Mouse (Mus musculus): ENCODE measurements around the gene Ctcfl.

Ctcfl gene

GRCm38 (mm10) chr2:173083712-173084475 is 35.4 kb downstream of the Ctcfl start:
- no peak for ATAC-seq (ENCODE audit: low TSS enrichment)

DNA sequence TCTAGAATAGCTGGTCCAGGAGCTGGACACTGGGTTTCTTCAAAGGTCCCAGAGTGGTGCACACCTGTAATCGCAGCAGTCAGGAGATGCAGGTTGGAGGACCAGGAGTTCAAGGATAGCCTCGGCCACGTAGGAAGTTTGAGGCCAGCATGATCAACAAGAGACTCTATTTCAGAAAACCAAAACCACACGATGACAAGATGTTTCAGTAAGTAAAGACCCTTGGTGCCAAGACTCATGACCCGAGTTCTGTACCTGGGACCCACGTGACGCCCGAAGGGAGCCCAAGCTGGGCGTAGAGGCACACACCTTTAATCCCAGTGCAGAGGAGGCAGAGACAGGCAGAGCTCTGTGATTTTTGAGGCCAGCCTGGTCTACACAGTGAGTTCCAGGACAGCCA is 36.2 kb downstream of the Ctcfl start:
- ATAC-seq (ENCODE audit: low TSS enrichment), result no peak

- ATAC-seq (ENCODE audit: low TSS enrichment), result no peak
Observed at GRCm38 (mm10) chr2:173082706-173083105, 36.6 kb downstream of the Ctcfl start.

- peak; percentile 91 for ATAC-seq (ENCODE audit: low TSS enrichment)
Observed at GRCm38 (mm10) chr2:173080785-173081241, 38.5 kb downstream of the Ctcfl start.

DNA sequence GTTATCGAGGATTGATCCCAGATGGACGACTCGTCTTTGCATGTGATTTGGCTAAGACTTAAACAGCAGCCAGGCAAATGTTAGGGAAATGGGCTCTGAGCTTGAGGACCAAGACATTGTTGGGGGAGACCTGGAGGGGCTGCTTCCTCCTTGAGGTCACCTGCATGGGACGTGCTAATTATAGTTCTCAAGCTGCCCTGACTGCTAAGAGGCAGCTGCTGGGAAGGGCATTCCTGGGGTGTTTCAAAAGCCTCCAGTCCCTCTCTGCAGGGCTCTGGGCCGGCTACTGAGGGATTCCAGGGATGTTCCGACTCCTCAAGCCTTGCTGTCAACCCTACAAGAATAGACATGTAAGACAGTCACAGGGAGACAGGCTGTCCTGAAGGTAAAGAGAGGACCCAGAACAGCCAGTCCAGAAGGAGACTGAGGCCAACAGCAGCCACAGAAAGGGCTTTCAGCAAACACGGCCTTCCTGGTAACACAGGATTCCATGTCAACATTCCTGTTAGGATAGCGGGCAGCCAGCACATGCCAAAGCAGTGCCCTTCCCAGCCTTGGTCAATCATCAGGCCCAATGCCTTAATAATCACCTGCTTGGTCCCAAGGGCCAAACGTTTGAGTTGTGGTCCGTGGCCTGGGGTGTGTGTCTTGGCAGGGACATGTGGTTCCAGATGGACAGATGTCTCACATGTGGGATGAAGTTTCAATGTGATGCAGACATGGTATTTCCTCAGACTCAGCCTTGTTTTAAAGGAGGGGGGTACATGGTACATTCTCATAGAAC is 39.4 kb downstream of the Ctcfl start:
- ATAC-seq (ENCODE audit: low TSS enrichment), result no peak

DNA sequence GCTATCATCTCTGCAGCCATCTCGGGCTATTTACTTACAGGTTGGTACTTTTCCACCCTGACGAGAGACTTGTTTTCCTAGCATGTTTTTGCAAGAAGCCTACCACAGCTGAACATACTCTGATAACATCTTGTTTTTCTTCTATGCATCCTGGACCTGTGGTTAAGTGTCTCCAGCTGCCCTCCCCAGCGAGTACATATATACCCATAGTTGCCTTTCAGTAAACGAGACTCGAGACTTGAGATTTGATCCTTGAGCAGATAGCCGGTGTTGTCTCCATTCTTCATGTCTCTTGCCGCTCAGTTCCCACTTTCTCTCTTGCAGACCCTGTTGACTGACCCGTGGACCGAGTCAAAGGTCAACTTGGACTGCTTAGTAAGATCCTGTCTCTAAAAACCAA is 42.4 kb downstream of the Ctcfl start:
- no peak for ATAC-seq (ENCODE audit: low TSS enrichment)

- ATAC-seq (ENCODE audit: low TSS enrichment), result no peak
Observed at GRCm38 (mm10) chr2:173073666-173074065, 45.7 kb downstream of the Ctcfl start.

DNA sequence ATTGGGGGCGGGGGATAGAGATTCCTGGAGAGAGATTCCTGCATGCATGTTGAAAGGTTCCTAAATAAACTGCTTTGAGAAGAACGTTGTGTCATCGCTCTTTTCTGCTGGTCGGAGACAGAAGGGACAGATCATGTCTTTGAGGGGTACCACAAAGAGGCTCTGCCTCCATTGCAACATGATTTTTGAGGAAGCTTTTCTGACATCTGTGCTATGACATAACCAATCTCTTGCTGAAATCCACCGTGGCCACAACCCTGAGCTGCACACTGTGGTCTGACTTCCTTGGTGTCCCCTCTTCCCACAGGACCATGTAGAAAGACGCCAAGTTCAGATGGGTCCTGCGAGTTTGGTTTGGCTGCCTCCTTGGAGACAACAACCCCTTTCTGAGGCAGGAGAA is 46.4 kb downstream of the Ctcfl start:
- no peak for ATAC-seq (ENCODE audit: low TSS enrichment)

- no peak for ATAC-seq (ENCODE audit: low TSS enrichment)
Observed at GRCm38 (mm10) chr2:173064864-173065263, 54.5 kb downstream of the Ctcfl start.

- no peak for ATAC-seq (ENCODE audit: low TSS enrichment)
Observed at GRCm38 (mm10) chr2:173063219-173063618, 56.1 kb downstream of the Ctcfl start.

- ATAC-seq (ENCODE audit: low TSS enrichment), result no peak
Observed at GRCm38 (mm10) chr2:173061443-173062351, 57.6 kb downstream of the Ctcfl start.

- ATAC-seq (ENCODE audit: low TSS enrichment), result no peak
Observed at GRCm38 (mm10) chr2:173060450-173060849, 58.9 kb downstream of the Ctcfl start.

DNA sequence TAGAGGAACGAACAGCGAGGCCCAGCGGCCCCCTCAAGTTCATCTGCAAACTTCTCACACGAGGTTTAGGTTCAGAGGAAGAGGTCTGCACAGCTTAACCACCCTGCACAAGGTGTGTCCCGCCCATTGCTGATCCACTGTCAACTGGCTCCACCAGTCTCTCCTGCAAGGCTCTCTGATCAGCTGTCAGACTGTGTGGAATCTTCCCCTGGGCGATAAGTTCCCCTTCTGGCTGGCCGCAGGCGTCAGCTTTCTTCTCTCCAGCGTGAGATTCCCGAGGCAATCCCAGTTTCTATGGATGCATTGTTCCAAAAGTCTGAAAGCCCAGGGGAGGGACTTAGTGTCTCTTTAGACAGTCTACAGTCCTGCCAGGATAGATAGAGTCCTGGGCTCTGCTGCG is 61.1 kb downstream of the Ctcfl start:
- no peak for ATAC-seq (ENCODE audit: low TSS enrichment)

- 0 out of 2 replicates have a peak, but pooled peaks have one; percentile 52 for ATAC-seq (ENCODE audit: low TSS enrichment)
Observed at GRCm38 (mm10) chr2:173057623-173058022, 61.7 kb downstream of the Ctcfl start.

DNA sequence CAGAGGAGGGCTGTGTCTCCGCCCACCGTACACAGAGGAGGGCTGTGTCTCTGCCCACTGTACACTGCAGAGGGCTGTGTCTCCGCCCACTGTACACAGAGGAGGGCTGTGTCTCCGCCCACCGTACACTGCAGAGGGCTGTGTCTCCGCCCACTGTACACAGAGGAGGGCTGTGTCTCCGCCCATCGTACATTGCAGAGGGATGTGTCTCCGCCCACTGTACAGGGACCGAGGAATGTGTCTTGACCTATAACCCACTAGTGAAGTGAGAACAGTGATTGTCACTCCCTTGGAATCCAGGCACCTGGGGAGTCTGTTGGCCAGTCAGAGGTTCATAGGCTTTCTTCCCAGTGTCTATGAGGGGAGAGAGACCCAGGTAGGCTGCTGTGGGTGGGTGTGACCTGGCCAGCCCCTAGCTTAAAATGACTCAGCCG is 62.4 kb downstream of the Ctcfl start:
- no peak for ATAC-seq (ENCODE audit: low TSS enrichment)

- ATAC-seq (ENCODE audit: low TSS enrichment), result no peak
Observed at GRCm38 (mm10) chr2:173056303-173056881, 62.9 kb downstream of the Ctcfl start.

DNA sequence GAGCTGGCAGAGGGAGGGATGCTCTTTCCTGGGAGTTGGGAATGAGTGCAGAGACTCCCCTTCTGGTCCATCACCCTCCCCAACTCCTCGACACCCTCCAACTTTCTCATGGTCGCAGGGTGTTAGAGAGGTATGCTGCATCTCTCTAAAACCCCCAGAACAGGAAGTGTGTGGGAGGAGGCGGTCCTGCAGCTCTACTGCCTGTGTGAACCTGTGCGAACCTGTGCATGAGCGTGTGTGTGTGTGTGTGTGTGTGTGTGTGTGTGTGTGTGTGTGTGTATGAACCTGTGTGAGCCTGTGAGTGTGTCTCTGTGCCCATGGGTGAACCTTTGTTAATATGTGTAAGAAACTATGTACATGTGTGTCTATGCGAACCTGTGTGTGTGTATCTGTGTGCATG is 65.5 kb downstream of the Ctcfl start:
- no peak for ATAC-seq (ENCODE audit: low TSS enrichment)

GRCm38 (mm10) chr2:173052881-173053280 is 66.4 kb downstream of the Ctcfl start:
- no peak for ATAC-seq (ENCODE audit: low TSS enrichment)

GRCm38 (mm10) chr2:173050604-173051382 is 68.5 kb downstream of the Ctcfl start:
- ATAC-seq (ENCODE audit: low TSS enrichment), result no peak

DNA sequence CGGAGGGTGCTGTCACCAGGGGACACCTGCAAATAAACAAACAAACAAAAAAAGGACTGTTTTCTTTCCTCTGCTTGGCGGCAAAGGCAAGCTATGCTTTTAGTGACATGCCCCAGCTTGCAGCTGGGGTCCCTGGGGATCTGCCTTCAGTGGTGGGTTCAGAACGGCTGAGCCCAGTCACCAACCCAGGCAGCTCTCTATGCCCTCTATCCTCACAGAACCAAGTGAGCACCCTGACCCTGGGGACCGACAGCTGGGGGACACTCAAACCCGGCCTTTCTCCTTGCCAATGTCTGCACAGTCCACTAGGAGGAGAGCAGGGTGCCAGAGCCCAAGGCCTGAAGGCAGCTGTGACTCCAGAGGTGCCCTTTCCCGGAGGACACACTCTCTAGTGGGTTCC is 69.5 kb downstream of the Ctcfl start:
- ATAC-seq (ENCODE audit: low TSS enrichment), result no peak

GRCm38 (mm10) chr2:173049231-173049630 is 70.1 kb downstream of the Ctcfl start:
- ATAC-seq (ENCODE audit: low TSS enrichment), result no peak
